Mouse (Mus musculus) mouse trophoblast stem cell (cell line): ENCODE measurements around the gene Wbp1.

Experiments
- in situ Hi-C, 2 experiments: fragments of 300-500 bp; cut with MseI, MboI; formaldehyde crosslinking; loops; 2 replicates in 1 of 2; 3 replicates in 1 of 2; pipeline ENCODE4 v1.15.1; 2025

Gene Wbp1

GRCm38 (mm10) chr6:83117165-83117438, 4.3 kb downstream of the Wbp1 start:
- in situ Hi-C loops: no loop called here

DNA sequence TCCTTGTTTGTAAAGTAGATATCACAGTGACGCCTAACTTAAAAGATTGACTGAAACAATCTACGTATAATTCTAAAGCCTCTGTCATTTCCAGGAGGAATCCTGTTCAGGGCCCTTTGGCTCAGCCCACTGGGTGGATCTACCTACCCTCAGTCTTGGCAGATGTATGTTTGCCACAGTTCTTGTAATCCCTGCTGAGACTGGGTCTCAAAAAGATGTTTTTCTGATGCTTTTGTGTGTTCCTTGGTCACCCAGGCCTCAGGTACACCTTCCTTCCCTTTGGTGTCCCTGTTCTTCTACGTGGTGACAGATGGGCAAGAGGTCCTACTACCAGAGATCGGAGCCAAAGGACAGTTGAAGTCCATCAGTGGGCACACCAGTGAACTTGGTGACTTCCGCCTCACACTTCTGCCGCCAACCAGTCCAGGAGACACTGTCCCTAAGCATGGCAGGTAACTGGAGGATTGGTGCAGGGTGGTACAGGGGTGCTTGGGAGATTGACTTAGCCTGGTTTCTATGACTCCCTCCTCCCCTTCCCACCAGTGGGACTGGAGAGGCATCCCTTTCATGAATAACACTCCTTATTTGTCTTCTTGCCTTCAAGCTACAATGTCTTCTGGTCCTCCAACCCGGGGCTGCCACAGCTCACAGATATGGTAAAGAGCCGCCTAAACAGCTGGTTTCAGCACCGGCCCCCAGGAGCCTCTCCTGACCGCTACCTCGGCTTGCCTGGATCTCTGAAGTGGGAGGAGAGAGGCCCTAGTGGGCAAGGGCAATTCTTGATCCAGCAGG, 4.8 kb downstream of the Wbp1 start:
- in situ Hi-C loops: no loop called here

DNA sequence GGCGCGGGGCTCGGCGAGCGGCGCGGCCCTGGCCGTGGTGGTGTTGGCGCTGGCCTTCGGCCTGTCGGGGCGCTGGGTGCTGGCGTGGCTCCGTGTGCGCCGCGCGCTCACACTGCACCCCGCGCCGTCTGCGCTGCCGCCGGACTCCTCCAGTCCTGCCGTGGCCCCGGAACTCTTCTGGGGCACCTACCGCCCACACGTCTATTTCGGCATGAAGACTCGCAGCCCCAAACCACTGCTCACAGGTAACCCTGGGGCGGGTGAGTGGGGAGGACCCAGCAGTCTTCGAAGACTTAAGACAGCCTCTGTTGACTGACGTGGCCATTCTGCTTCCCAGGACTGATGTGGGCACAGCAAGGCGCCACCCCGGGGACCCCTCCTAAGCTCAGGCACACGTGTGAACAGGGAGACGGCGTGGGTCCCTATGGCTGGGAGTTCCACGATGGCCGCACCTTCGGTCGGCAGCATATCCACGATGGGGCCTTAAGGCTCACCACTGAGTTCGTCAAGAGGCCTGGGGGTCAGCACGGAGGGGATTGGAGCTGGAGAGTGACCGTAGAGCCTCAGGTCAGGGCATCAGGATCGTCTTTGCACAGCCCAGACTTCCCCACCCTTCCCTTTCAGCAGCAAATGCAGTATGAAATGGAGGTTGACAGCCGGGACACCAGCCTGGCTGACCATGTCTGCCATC, 5.5 kb downstream of the Wbp1 start:
- in situ Hi-C loops: no loop called here

- in situ Hi-C loops: no loop called here
These were observed 6.2 kb downstream of the Wbp1 start, which contains the start of gene Mogs for GRCm38 (mm10) chr6:83115011-83115671. Gene Mogs (plus strand): TSS chr6:83115496.

GRCm38 (mm10) chr6:83111510-83112136, 9.7 kb downstream of the Wbp1 start:
- in situ Hi-C loops: no loop called here

GRCm38 (mm10) chr6:83108762-83109668, 12.3 kb downstream of the Wbp1 start, which contains the start of gene Mrpl53:
Gene Mrpl53 (plus strand): TSS chr6:83109040.
- in situ Hi-C loops: no loop called here

- in situ Hi-C loops: no loop called here
These were observed 13.6 kb downstream of the Wbp1 start for GRCm38 (mm10) chr6:83107566-83108400.

DNA sequence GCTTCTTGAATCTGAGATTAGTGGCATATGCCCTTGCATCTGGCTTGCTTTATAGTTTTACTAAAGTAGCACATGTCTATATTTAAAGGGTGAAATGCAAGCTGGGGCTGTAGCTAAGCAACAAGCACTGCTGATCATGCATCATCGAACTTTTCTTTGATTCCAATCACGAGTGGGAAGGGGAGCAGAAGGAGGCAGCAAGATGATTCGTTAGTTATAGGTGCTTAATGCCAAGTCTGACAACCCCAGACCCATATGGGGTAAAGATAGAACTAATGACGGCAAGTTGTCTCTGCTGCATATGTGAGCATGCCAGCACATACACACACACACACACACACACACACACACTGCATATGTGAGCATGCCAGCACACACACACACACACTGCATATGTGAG, 17.2 kb downstream of the Wbp1 start:
- in situ Hi-C loops: no loop called here

DNA sequence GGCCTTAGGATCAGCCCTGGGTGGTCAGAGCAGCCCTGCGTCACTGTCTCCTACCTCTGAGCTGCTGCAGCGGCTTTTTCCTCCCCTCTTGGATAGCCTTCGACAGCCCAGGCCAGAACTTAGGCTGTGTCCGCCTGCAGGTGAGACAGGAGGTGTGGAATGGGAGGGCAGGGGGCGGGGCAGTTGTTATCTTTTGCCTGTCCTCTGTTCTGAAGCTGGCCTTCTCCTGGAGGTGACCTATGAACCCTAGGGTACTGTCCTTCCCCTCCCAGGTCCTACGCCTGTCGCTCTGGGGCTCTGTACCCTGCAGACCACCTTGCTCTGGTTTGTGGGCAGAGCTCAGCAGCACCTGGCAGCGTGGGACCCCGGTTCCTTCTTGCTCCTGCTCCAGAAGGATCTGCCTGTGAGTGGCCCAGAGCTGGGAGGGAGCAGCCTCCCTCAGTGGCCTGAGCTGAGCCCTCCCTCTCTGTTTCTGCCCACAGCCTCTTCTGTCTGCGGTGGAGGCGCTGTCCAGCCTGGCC, 18.2 kb downstream of the Wbp1 start:
- in situ Hi-C loops: no loop called here

DNA sequence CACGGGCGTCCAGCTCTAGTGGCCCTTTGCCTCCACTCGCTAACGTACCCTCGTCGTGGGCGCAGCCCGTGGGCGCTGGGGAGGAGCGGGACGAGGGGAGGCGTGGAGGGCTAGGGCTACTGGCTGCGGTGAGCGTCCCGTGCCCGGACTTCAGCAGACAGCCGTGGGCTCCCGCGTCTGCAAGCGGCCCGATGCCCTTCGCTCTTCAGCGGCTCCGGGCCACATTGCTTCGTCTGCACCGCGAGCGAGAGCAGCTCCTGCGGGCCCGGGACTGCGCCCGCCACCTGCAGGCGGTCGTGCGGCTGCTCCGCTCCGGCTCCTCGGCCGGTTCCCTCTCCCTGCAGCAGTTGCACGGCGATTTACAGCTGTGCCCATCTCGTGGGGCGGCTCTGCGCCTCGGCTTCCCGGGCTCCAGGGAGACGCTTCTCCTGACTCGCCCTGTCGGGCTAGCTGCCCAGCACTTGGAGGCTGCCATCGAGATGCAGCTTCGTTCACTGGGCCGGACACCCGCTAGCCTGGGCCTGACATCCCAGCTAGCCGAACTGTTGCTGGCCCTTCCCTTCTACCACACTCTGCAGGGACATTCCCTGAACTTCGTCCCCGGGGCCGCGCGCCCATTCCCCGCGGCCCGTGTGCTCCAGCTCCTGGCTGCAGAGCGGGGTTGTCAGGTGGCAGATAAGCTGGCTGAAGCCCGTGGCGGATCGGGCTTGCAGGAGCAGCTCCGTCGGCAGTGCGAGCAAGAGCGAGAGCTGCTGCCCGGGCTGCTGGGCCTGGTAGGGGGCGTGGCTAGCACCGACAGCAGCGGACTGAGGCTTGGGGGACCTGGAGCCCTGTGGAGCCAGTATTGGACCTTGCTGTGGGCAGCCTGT, 19.4 kb downstream of the Wbp1 start:
- in situ Hi-C loops: no loop called here

- in situ Hi-C loops: no loop called here
These were observed 20.1 kb downstream of the Wbp1 start, which contains the start of the genes Ccdc142 and Gm42688 for GRCm38 (mm10) chr6:83101316-83101687. Gene Ccdc142 (plus strand): TSS chr6:83101601. Gene Gm42688 (plus strand): TSS chr6:83101617.

GRCm38 (mm10) chr6:83098411-83098810, 22.9 kb downstream of the Wbp1 start:
- in situ Hi-C loops: loop anchor here (5.0 to 25.0 kb wide), 2 partner anchors 101 to 111 kb away; no protein-coding TSS in a partner anchor

DNA sequence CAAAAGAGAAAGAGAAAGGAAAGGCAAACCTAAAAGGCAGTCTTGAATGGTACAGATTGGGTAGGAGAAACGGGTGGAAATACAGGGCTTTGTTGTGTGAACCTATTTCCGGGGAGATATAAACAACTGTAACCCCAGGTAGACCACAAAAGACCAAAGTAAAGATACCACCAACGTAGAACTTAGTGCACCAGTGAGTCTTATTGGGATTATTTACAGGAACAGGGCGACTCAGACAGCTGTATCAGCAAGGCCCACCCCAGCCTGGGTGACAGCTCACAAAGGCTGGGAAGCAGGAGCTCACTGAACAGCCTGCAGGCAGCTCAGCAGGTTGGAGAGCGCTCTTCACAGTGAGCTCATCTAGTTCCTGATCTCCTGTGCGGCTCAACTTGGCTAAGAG, 25.4 kb downstream of the Wbp1 start:
- in situ Hi-C loops: loop anchor here (5.0 to 25.0 kb wide), 2 partner anchors 99 to 109 kb away; no protein-coding TSS in a partner anchor

GRCm38 (mm10) chr6:83092416-83093127, 28.8 kb downstream of the Wbp1 start:
- in situ Hi-C loops: loop anchor here in 1 of 2 experiments (25.0 kb wide), 1 partner anchor 105 kb away; no protein-coding TSS in a partner anchor

DNA sequence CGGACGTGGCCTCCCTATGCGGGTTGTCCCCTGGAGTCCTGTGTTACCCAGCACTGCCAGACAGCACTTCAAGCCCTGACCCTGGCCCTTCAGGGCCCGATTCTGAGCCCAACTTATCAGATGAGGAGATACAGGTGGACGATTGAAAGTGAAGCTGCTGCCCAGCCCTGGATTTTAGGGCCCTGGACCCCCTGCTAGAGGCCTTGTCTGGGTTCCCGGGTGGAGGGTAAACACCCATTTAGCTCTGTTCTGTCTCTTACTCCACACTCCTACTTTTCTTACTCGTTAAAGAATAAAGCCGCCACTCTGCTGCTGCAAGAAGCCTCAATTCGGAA, 33.5 kb downstream of the Wbp1 start:
- in situ Hi-C loops: loop anchor here in 1 of 2 experiments (25.0 kb wide), 1 partner anchor 101 kb away; no protein-coding TSS in a partner anchor

DNA sequence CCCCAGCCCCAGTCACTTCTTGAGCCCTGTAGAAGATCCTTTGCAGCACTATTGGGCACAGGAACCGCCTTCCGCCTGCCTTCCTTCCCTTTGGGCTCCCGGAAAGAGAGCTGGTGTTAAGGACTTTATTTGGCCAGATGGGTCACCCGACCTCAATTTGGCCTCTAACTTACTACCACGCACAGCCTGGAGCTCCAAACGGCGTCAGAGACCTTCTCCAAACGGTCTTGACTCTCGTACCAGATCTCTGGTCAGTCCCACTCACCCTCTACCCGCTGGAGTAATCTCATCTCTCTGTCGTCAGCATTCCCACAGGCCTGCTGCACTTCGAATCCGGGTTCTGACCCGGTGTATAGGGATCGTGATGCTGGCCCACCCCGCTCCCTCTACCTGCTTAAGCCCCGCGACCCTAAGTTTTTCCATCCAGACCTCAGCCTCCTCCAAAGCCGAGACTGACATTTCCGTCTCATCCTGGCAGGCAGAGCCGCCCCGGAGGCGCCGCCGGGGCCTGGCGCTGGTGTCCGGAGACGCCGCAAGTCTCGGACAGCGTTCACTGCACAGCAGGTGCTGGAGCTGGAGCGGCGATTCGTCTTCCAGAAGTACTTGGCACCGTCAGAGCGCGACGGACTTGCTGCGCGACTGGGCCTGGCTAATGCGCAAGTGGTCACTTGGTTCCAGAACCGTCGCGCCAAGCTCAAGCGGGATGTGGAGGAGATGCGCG, 34.0 kb downstream of the Wbp1 start:
- in situ Hi-C loops: loop anchor here in 1 of 2 experiments (25.0 kb wide), 1 partner anchor 100 kb away; no protein-coding TSS in a partner anchor
